Mouse (Mus musculus) heart, embryonic 11.5 days (tissue): ENCODE measurements around the gene Elob. TPM values are rescaled to one million over a fixed set of nuclear protein-coding genes. Genes with fewer than 3 reads are reported as not detected.

Experiments
- ATAC-seq: fragments of 200-750 bp; cut with Nextera tagmentation; replicated peaks from 2 replicates; pipeline ENCODE4 v1.8.0; 2017; ENCODE audit warnings: moderate library complexity; ENCODE audit not compliant: insufficient number of reproducible peaks, low FRiP score, low TSS enrichment
- H3K27ac ChIP-seq: fragments of 300-500 bp; sonication (generic); 2 replicates; pipeline ENCODE4 v1.5.1; 2014; ENCODE audit warnings: mild to moderate bottlenecking, low read depth, low read length
- H3K27me3 ChIP-seq: fragments of 300-500 bp; sonication (generic); 2 replicates; pipeline ENCODE4 v1.6.1; 2014; ENCODE audit warnings: mild to moderate bottlenecking, low read length, mixed read lengths; ENCODE audit not compliant: control insufficient read depth, insufficient read depth
- H3K36me3 ChIP-seq: fragments of 300-500 bp; sonication (generic); 2 replicates; pipeline ENCODE4 v1.6.1; 2014; ENCODE audit warnings: mild to moderate bottlenecking, low read length, moderate library complexity, mixed read lengths; ENCODE audit not compliant: control insufficient read depth, insufficient read depth
- H3K4me1 ChIP-seq: fragments of 300-500 bp; sonication (generic); 2 replicates; pipeline ENCODE4 v1.6.1; 2014; ENCODE audit warnings: low read length; ENCODE audit not compliant: control insufficient read depth, insufficient read depth
- H3K4me2 ChIP-seq: fragments of 300-500 bp; sonication (generic); 2 replicates; pipeline ENCODE4 v1.6.1; 2014; ENCODE audit warnings: mild to moderate bottlenecking, moderate library complexity
- H3K4me3 ChIP-seq: fragments of 300-500 bp; sonication (generic); 2 replicates; pipeline ENCODE4 v1.5.1; 2014; ENCODE audit warnings: low read depth, low read length
- H3K9ac ChIP-seq: fragments of 300-500 bp; sonication (generic); 2 replicates; pipeline ENCODE4 v1.6.1; 2014; ENCODE audit warnings: mild to moderate bottlenecking, low read depth, low read length, moderate library complexity
- H3K9me3 ChIP-seq: fragments of 300-500 bp; sonication (generic); replicated peaks from 2 replicates; pipeline ENCODE4 v1.6.1; 2016; ENCODE audit warnings: low read length; ENCODE audit not compliant: control insufficient read depth
- WGBS: fragments of 180-500 bp; shearing (Covaris S2); extraction: QIAGEN DNeasy Blood & Tissue Kit; methylation state at CpG from one replicate; pipeline ENCODE4 v1.1.7; 2014; ENCODE audit not compliant: insufficient replicate concordance; 5-methylcytosine and 5-hydroxymethylcytosine counted together
- polyA plus RNA-seq: library from polyadenylated mRNA; unstranded; fragments of >200 nt; fragmentation: Nextera tagmentation; extraction: Ambion mirVana; gene quantifications from 2 replicates; pipeline ENCODE4 v1.2.1, GENCODE M21; 2014

The Elob gene
- 929 and 1,004 TPM in 2 replicates for polyA plus RNA-seq

- Histone ChIP-seq H3K9me3 (0 out of 2 replicates have a peak, but pooled peaks cover 2% of the 10 kb centered on the region), H3K27me3 (peaks cover 13% of the 10 kb centered on the region), H3K4me2 (peak within 1 kb of the TSS; percentile 84), H3K4me1 (peaks cover 6% of the 10 kb centered on the region), H3K27ac (peak within 1 kb of the TSS; percentile 78), H3K9ac (peak within 1 kb of the TSS; percentile 71), H3K4me3 (peak within 1 kb of the TSS; percentile 51), H3K36me3 (peaks cover 17% of the 10 kb centered on the region)
- peak; percentile 91 for ATAC-seq
- 2% methylated on average over 24 of the region's 42 CpGs for WGBS
Measured at GRCm38 (mm10) chr17:23829064-23829619, at the start of gene Elob. Gene Elob, minus strand, starts transcription at chr17:23829136.

GRCm38 (mm10) chr17:23877166-23877565 is 48.2 kb upstream of the Elob start:
- Histone ChIP-seq H3K4me3 (no peak overlapping the region), H3K9ac (no peak overlapping the region), H3K9me3 (no peaks in the 10 kb centered on the region), H3K4me1 (no peaks in the 10 kb centered on the region), H3K27ac (no peak overlapping the region), H3K4me2 (no peak overlapping the region), H3K27me3 (no peaks in the 10 kb centered on the region), H3K36me3 (no peaks in the 10 kb centered on the region)
- no peak for ATAC-seq
- 72% methylated on average over 2 of the region's 2 CpGs for WGBS

DNA sequence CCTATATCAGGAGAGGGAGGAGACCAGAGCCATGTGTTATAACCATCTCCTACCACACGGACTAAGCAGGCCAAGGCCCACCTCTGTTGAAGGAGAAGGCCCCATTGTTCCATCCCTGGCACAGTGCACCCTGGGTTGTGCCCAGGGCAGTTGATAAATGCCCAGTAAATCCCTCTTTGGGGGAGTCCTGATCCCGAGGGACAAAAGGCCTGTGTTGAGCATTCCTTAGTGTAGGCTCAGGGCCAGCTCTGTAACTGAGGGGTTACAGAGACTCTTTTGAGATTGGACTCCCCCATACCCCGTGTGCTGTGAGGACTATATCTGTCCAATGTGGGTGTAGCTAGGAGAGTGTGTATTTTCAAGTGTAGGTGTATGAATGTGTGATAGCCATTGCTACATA is 47.8 kb upstream of the Elob start:
- H3K9me3 ChIP-seq, result no peaks in the 10 kb centered on the region
- WGBS, result 60% methylated on average over 3 of the region's 3 CpGs
- no peaks in the 10 kb centered on the region for H3K36me3 ChIP-seq
- no peaks in the 10 kb centered on the region for H3K27me3 ChIP-seq
- no peak overlapping the region for H3K4me2 ChIP-seq
- H3K4me1 ChIP-seq, result no peaks in the 10 kb centered on the region
- no peak overlapping the region for H3K4me3 ChIP-seq
- H3K27ac ChIP-seq, result no peak overlapping the region
- H3K9ac ChIP-seq, result no peak overlapping the region
- no peak for ATAC-seq

- Histone ChIP-seq H3K9ac (no peak overlapping the region), H3K4me1 (no peaks in the 10 kb centered on the region), H3K4me2 (no peak overlapping the region), H3K27me3 (no peaks in the 10 kb centered on the region), H3K36me3 (no peaks in the 10 kb centered on the region), H3K4me3 (no peak overlapping the region), H3K27ac (no peak overlapping the region), H3K9me3 (no peaks in the 10 kb centered on the region)
- 45% methylated on average over 8 of the region's 8 CpGs for WGBS
- ATAC-seq, result no peak
Measured at GRCm38 (mm10) chr17:23873884-23874856, 45.2 kb upstream of the Elob start.

DNA sequence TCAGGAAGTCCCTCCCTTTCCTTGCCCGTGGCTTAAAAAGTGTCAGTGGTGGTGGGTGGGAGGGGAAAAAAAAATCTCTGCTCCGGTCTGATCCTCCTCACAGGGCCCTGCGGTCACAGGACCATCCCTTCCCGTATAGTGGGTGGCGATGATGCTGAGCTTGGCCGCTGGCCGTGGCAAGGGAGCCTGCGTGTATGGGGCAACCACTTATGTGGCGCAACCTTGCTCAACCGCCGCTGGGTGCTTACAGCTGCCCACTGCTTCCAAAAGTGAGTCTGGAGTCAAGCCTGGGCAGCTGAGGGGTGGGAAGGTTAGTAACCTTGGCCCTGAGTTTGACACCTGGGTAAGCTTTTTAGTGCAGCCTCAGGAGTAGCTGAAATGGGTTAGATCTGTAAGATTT is 39.6 kb upstream of the Elob start:
- Histone ChIP-seq H3K4me2 (no peak overlapping the region), H3K9me3 (no peaks in the 10 kb centered on the region), H3K36me3 (no peaks in the 10 kb centered on the region), H3K27ac (no peak overlapping the region), H3K4me3 (no peak overlapping the region), H3K4me1 (no peaks in the 10 kb centered on the region), H3K27me3 (no peaks in the 10 kb centered on the region), H3K9ac (no peak overlapping the region)
- ATAC-seq, result no peak
- 79% methylated on average over 11 of the region's 11 CpGs for WGBS

GRCm38 (mm10) chr17:23867756-23868155 is 38.8 kb upstream of the Elob start, which contains the start of gene Prss21:
Gene Prss21, plus strand, starts transcription at chr17:23868056.
- H3K4me2 ChIP-seq, result no peak within 1 kb of the TSS
- H3K4me3 ChIP-seq, result no peak within 1 kb of the TSS
- 77% methylated on average over 15 of the region's 15 CpGs for WGBS
- H3K9me3 ChIP-seq, result no peaks in the 10 kb centered on the region
- H3K27ac ChIP-seq, result no peak within 1 kb of the TSS
- no peaks in the 10 kb centered on the region for H3K4me1 ChIP-seq
- H3K27me3 ChIP-seq, result no peaks in the 10 kb centered on the region
- no peak for ATAC-seq
- no peak within 1 kb of the TSS for H3K9ac ChIP-seq
- H3K36me3 ChIP-seq, result no peaks in the 10 kb centered on the region

DNA sequence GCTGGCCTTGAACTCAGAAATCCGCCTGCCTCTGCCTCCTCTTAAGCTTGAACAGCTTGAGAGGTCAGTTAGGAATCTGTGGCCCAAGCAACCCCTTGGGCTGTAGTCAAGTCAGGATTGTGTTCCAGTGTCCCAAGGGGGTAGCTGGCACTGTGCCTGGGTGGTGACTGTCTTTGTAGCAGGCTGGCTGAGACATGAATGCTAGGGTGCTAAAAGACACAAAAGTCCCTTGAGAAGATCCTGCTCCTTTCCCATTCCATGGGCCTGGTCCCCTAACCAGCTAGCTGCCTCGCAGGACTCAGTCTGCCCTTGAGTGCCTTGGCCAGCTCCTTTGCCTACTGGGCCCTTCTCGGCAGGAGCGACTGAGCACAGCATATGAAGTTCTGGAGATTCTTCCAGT is 34.0 kb upstream of the Elob start:
- H3K4me3 ChIP-seq, result no peak overlapping the region
- WGBS, result 81% methylated on average over 4 of the region's 4 CpGs
- no peaks in the 10 kb centered on the region for H3K36me3 ChIP-seq
- H3K27ac ChIP-seq, result no peak overlapping the region
- peaks cover 4% of the 10 kb centered on the region; the same call in 1 of the 2 replicates for H3K27me3 ChIP-seq
- no peaks in the 10 kb centered on the region for H3K9me3 ChIP-seq
- H3K4me1 ChIP-seq, result no peaks in the 10 kb centered on the region
- no peak for ATAC-seq
- no peak overlapping the region for H3K4me2 ChIP-seq
- no peak overlapping the region for H3K9ac ChIP-seq

- H3K27ac ChIP-seq, result no peak overlapping the region
- H3K27me3 ChIP-seq, result peaks cover 4% of the 10 kb centered on the region; the same call in 1 of the 2 replicates
- no peak overlapping the region for H3K4me3 ChIP-seq
- no peaks in the 10 kb centered on the region for H3K9me3 ChIP-seq
- no peak for ATAC-seq
- no peak overlapping the region for H3K4me2 ChIP-seq
- no peak overlapping the region for H3K9ac ChIP-seq
- H3K36me3 ChIP-seq, result no peaks in the 10 kb centered on the region
- H3K4me1 ChIP-seq, result peaks cover 7% of the 10 kb centered on the region; the same call in 1 of the 2 replicates
- 68% methylated on average over 2 of the region's 2 CpGs for WGBS
Measured at GRCm38 (mm10) chr17:23857913-23858312, 29.0 kb upstream of the Elob start.
